Mouse (Mus musculus): ENCODE measurements around the gene Ccnf. TPM values are rescaled to one million over a fixed set of nuclear protein-coding genes. Genes with fewer than 3 reads are reported as not detected.

The Ccnf gene
- polyA plus RNA-seq, 1 experiment = not detected

DNA sequence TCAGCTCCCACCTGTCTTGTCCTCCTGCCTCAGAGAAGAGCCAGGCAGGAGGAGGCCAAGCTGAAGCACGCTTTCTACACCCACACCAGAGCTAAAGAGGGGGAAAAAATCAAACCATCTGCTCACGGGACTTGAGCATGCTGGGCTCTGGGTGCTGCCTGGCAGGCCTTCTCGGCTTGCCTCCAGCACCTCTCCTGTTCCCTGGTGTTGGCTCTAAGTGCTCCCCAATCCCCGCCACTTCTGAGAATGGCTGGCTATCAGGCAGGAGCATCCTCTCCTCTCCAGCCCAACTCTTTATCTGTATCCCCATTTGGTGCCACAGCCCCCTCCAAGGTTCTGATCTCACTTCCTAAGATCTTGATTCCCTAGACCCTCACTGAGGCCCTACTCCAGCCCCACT is 52.0 kb downstream of the Ccnf start:
- Histone ChIP-seq H3K27ac (ENCODE audit: insufficient read depth, low read depth, low read length) (no peak overlapping the region), H3K4me1 (ENCODE audit: control insufficient read depth, insufficient read depth, low read length) (peaks cover 24% of the 10 kb centered on the region), H3K4me3 (ENCODE audit: insufficient read depth, low read depth, low read length) (no peak overlapping the region)
- WGBS = 67% methylated on average over 4 of the region's 4 CpGs
- TF ChIP-seq CTCF (IDR thresholded peaks at IDR 0.05; ENCODE audit: insufficient read depth, low read depth, low read length) = no peak
- no peak for TF ChIP-seq POLR2A (IDR thresholded peaks at IDR 0.05; ENCODE audit: insufficient read depth, low read depth, low read length)

DNA sequence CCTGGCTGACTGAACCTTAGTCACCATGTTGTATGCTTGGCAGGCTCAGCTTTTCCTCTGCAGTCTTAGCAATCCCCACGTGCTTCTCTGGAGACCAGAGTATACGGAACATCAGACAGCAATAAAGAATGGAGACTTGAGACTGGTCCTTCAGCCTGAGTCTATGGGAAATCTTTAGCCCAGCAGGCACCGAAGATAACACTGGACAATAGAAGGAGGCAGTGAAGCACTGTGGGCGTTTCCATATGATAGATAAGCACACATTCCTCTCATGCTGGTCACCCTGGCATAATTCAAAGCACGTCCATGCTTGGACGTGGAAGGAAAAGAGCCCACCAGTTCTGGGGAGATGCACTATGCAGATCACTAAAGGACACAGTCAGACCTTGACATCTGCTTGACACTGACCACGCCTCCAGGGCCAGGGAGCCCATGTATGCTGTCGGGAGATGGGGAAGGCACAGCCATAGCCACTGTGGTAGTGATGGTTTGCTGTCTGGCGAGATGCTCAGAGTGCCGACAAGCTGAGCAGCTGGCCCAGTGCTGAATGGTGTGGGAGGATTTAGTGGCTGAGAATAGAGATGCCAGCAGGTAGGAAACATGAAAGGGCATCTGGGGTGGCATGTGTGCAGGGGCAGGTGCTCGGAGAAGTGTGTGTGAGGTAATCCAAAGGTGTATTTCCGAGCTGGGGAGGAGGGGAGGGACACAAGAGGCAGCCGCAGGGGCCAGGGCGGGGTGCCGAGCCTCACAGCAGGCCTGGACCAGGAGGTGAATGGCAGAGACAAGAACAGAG is 54.1 kb downstream of the Ccnf start:
- H3K27ac ChIP-seq (ENCODE audit: insufficient read depth, low read depth, low read length) = no peak overlapping the region

DNA sequence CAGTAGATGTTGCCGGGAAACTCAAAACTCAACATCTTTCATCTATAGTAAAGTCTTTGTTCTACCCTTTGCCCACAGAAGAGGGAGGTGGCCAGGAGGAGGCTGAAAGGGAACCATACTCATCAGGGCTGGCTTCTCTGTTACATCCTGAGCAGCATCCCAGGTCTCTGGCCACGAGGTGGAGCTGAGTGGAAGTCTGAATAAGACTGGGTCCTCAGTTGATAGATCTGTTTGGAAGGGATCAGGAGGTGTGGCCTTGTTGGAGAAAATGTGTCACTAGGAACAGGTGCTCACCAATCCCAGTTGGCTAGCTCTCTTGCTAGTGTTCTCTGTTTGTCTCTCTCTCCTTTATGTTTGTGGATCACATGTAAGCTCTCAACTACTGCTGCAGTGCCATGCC is 55.9 kb downstream of the Ccnf start:
- Histone ChIP-seq H3K4me3 (ENCODE audit: insufficient read depth, low read depth, low read length) (no peak overlapping the region), H3K27ac (ENCODE audit: insufficient read depth, low read depth, low read length) (no peak overlapping the region), H3K4me1 (ENCODE audit: control insufficient read depth, insufficient read depth, low read length) (peaks cover 22% of the 10 kb centered on the region)
- no peak for TF ChIP-seq POLR2A (IDR thresholded peaks at IDR 0.05; ENCODE audit: insufficient read depth, low read depth, low read length)
- TF ChIP-seq CTCF (IDR thresholded peaks at IDR 0.05; ENCODE audit: insufficient read depth, low read depth, low read length) = no peak
- 56% methylated on average over 2 of the region's 2 CpGs for WGBS

More for the DNA sequence above, 54.1 kb downstream of the Ccnf start:
- 63% methylated on average over 15 of the region's 15 CpGs for WGBS
- peaks cover 20% of the 10 kb centered on the region for H3K4me1 ChIP-seq (ENCODE audit: control insufficient read depth, insufficient read depth, low read length)
- H3K4me3 ChIP-seq (ENCODE audit: insufficient read depth, low read depth, low read length) = no peak overlapping the region
- TF ChIP-seq POLR2A (IDR thresholded peaks at IDR 0.05; ENCODE audit: insufficient read depth, low read depth, low read length) (no peak), CTCF (IDR thresholded peaks at IDR 0.05; ENCODE audit: insufficient read depth, low read depth, low read length) (no peak)

DNA sequence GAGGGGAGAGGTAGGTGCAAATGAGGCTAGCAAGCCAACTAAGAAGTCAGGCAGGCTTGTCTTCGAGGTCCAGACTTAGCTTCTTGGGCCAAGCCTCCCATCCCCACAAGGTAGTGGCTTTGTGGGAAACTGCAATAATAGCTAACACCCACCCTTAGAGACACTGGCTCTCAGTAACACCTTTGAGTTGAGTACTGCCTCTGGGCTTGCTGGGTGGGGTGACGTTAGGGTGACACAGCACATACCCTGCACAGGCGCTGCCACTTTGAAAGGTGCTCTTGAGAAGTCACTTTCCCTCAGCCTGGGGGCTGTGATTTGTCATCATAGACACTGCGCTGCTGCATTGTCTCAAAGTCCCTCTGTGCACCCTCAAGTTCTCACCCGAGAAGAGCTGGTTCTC is 57.5 kb downstream of the Ccnf start:
- TF ChIP-seq CTCF (IDR thresholded peaks at IDR 0.05; ENCODE audit: insufficient read depth, low read depth, low read length) = no peak
- TF ChIP-seq POLR2A (IDR thresholded peaks at IDR 0.05; ENCODE audit: insufficient read depth, low read depth, low read length) = no peak
- Histone ChIP-seq H3K4me3 (ENCODE audit: insufficient read depth, low read depth, low read length) (no peak overlapping the region), H3K4me1 (ENCODE audit: control insufficient read depth, insufficient read depth, low read length) (peaks cover 11% of the 10 kb centered on the region), H3K27ac (ENCODE audit: insufficient read depth, low read depth, low read length) (no peak overlapping the region)
- WGBS = 89% methylated on average over 5 of the region's 5 CpGs

DNA sequence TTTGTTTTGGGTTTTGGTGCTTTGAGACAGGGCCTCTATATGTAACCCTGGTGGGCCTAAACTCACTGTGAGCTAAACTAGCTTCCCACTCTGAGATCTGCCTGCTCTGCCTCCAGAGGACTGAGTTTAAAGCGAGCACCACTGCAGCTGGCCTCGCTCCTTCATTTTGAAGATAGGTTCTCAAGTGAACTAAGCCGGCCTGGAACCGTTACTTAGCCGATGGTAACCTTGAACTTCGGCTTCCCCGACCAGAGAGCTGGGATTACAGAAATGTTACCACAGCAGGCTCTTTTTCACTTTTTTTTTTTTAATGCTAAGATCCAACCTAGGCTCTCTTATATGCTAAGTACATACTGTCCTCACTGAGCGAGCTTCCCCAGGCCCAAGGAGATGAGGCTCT is 58.0 kb downstream of the Ccnf start:
- 93% methylated on average over 8 of the region's 8 CpGs for WGBS
- H3K4me1 ChIP-seq (ENCODE audit: control insufficient read depth, insufficient read depth, low read length) = peaks cover 11% of the 10 kb centered on the region
- no peak for TF ChIP-seq CTCF (IDR thresholded peaks at IDR 0.05; ENCODE audit: insufficient read depth, low read depth, low read length)
- TF ChIP-seq POLR2A (IDR thresholded peaks at IDR 0.05; ENCODE audit: insufficient read depth, low read depth, low read length) = no peak
- no peak overlapping the region for H3K4me3 ChIP-seq (ENCODE audit: insufficient read depth, low read depth, low read length)
- H3K27ac ChIP-seq (ENCODE audit: insufficient read depth, low read depth, low read length) = no peak overlapping the region; the same call in 1 of the 2 replicates

DNA sequence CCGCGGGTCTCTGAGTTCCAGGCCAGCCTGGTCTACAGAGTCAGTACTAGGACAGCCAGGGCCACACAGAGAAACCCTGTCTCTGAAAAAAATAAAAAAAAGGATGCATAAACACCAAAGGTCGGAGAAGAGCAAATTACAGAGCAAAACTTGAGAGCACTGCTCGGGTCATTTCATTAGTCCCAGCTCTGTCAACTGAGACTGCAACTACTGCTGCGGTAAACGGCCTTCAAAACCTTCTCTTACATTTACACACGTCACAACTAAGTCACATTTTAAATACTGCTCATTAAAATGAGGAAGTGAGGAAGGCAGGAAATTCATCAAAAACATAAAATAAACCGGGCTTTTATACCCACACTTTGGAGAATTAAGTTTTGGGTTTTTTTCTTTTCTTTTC is 58.4 kb downstream of the Ccnf start:
- WGBS = 83% methylated on average over 8 of the region's 8 CpGs
- no peak overlapping the region for H3K4me3 ChIP-seq (ENCODE audit: insufficient read depth, low read depth, low read length)
- no peak overlapping the region for H3K27ac ChIP-seq (ENCODE audit: insufficient read depth, low read depth, low read length)
- no peak for TF ChIP-seq CTCF (IDR thresholded peaks at IDR 0.05; ENCODE audit: insufficient read depth, low read depth, low read length)
- TF ChIP-seq POLR2A (IDR thresholded peaks at IDR 0.05; ENCODE audit: insufficient read depth, low read depth, low read length) = no peak
- H3K4me1 ChIP-seq (ENCODE audit: control insufficient read depth, insufficient read depth, low read length) = peaks cover 11% of the 10 kb centered on the region

DNA sequence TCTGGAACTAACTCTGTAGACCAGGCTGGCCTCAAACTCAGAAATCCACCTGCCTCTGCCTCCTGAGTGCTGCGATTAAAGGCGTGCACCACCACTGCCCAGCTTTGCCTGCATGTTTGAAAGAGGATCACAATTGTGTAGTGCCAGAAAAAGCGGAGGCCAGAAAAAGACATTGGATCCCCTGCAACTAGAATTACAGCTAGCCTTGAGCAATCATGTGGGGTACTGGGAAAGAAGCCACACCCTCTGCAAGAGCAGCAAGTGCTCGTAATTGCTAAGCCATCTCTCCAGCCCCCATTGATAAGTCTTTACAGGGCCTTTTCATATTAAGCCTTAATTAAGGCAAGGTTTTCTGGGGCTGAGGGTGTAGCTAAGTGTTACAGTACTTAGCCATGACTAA is 59.8 kb downstream of the Ccnf start:
- TF ChIP-seq CTCF (IDR thresholded peaks at IDR 0.05; ENCODE audit: insufficient read depth, low read depth, low read length) (no peak), POLR2A (IDR thresholded peaks at IDR 0.05; ENCODE audit: insufficient read depth, low read depth, low read length) (no peak)
- no peak overlapping the region for H3K27ac ChIP-seq (ENCODE audit: insufficient read depth, low read depth, low read length)
- 43% methylated on average over 4 of the region's 4 CpGs for WGBS
- peaks cover 6% of the 10 kb centered on the region; the same call in 1 of the 2 replicates for H3K4me1 ChIP-seq (ENCODE audit: control insufficient read depth, insufficient read depth, low read length)
- no peak overlapping the region for H3K4me3 ChIP-seq (ENCODE audit: insufficient read depth, low read depth, low read length)

DNA sequence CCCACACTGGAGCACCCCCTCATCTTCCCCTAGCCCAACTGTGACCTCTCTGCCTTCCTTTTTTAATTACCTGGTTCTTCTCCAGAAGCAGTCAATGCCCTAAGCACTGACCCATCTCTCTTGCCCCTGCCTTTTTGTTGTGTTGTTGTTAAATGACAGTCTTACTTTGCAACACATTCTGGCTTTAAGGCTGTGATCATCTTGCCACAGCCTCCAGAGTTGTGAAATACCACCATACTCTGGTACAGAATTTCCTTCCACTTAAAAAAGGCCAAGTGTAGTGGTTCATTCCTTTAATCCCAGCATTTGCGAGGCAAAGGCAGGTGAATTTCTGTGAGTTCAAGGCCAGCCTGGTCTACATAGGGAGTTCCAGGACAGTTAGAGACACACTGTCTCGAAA is 60.4 kb downstream of the Ccnf start:
- WGBS = 94% methylated on average over 2 of the region's 2 CpGs
- no peak overlapping the region for H3K27ac ChIP-seq (ENCODE audit: insufficient read depth, low read depth, low read length)
- no peak for TF ChIP-seq CTCF (IDR thresholded peaks at IDR 0.05; ENCODE audit: insufficient read depth, low read depth, low read length)
- no peak for TF ChIP-seq POLR2A (IDR thresholded peaks at IDR 0.05; ENCODE audit: insufficient read depth, low read depth, low read length)
- no peak overlapping the region for H3K4me3 ChIP-seq (ENCODE audit: insufficient read depth, low read depth, low read length)
- peaks cover 6% of the 10 kb centered on the region; the same call in 1 of the 2 replicates for H3K4me1 ChIP-seq (ENCODE audit: control insufficient read depth, insufficient read depth, low read length)

DNA sequence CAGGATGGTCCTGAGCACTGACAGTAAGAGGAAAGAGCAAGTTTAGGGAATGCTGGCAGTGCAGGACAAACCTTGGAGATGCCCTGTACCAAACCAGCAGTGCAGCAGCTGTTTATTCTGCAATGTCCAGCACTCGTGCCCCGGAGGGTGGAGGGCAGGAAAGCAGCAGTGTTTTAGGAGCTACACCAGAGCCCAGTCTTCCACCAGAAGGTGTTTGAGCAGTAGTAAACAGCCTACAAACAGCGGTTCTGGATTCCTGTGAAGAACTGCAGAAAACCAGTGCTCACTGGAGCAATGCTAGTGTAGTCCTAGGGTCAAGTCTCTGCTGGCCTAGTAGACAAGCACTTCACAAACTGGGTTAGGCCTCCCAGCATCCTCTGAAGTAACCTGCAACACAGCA is 77.0 kb downstream of the Ccnf start:
- Histone ChIP-seq H3K27ac (ENCODE audit: insufficient read depth, low read depth, low read length) (no peak overlapping the region), H3K4me3 (ENCODE audit: insufficient read depth, low read depth, low read length) (no peak overlapping the region), H3K4me1 (ENCODE audit: control insufficient read depth, insufficient read depth, low read length) (no peaks in the 10 kb centered on the region; the same call in 1 of the 2 replicates)
- TF ChIP-seq POLR2A (IDR thresholded peaks at IDR 0.05; ENCODE audit: insufficient read depth, low read depth, low read length) = no peak
- no peak for TF ChIP-seq CTCF (IDR thresholded peaks at IDR 0.05; ENCODE audit: insufficient read depth, low read depth, low read length)
- WGBS = 85% methylated on average over 3 of the region's 3 CpGs
